Mouse (Mus musculus): Measurements from ENCODE around the gene Cops4. TPM values are rescaled to one million over a fixed set of nuclear protein-coding genes. Genes with fewer than 3 reads are reported as not detected.
A peak's percentile ranks its signal among the peaks of the same experiment; 100 is the strongest.

Cops4 gene
- polyA plus RNA-seq (2015; fragmentation: Nextera tagmentation; extraction: Ambion mirVana), result 171 and 175 TPM in 2 replicates

DNA sequence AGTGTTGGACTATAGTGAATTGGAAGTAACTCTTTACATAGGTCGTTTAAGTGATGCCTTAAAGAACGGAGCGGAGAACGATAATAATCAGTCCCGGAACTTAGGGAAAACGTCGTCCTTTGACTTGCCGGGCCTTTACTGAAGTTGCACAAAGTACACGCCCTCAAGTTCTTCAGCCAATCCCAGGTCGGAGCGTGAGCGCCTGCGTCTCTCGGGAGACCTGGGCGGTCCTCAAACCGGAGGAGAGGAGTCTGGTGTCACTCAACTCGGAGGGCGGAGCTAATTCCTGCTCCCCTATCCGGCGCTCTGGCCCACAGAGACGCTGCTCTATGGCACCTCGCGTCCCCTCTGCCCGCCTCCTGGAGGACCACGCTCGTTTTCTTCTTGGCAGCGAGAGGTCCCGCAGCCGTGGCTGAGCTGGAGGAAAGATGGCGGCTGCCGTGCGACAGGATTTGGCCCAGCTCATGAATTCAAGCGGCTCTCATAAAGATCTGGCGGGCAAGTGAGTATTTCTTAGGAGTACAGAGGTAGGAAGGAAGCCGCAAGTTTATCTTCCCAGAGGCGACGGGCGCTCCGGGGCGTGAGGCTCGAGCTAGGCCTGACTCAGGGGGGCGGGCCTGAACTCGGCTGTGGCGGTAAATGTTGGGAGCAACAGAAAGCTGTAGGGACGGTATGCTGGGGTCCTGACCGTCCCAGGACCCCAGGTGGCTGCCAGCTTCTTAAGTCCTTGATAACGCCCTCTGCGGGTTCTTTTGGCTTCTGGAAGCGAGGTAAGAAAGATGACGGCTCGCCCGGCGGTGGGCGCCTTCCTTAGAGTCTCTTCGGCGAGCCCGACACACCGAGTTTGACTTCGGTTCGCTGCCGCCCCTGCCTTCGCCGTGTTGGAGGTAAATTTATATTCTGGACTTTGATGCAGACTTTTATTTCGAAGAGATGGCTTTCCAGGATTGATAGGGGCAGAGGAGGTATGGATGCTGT is at the start of gene Cops4:
Cops4 (plus strand) TSS at position 261 of the 978 bp plus-strand sequence.
- H3K9ac ChIP-seq, result peak within 1 kb of the TSS; percentile 77
- peaks cover 23% of the 10 kb centered on the region for H3K4me1 ChIP-seq (replicated peaks)
- peak; percentile 100 for ATAC-seq (ENCODE audit: low FRiP score, low read depth)
- no peaks in the 10 kb centered on the region for H3K9me3 ChIP-seq
- peaks cover 2% of the 10 kb centered on the region; the same call in 1 of the 2 replicates for H3K27me3 ChIP-seq
- peak within 1 kb of the TSS; percentile 87 for H3K4me3 ChIP-seq
- H3K36me3 ChIP-seq, result no peaks in the 10 kb centered on the region
- under 1% methylated on average over 64 of the region's 64 CpGs for WGBS
- H3K4me2 ChIP-seq, result peak within 1 kb of the TSS; percentile 90
- H3K27ac ChIP-seq (replicated peaks), result peak within 1 kb of the TSS; percentile 87

DNA sequence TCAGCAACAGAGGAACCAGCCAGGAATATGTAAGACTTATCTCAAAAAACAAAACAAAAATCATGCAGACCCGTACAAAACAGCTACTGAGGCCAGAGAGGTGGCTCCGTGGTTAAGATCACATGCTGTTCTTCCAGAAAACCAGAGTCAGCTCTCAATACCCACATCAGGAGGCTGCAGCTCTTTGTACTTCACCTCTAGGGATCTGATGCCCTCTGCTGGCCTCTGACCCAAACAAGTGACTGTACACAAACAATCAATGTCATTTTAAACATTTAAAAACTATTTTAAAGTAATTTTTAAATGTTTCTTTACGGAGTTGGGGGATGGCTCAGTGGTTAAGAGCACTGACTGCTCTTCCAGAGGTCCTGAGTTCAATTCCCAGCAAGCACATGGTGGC is 41.8 kb upstream of the Cops4 start:
- H3K36me3 ChIP-seq, result peaks cover 3% of the 10 kb centered on the region; the same call in 1 of the 2 replicates
- no peaks in the 10 kb centered on the region for H3K9me3 ChIP-seq
- ATAC-seq (ENCODE audit: low FRiP score, low read depth), result no peak
- H3K4me3 ChIP-seq, result no peak overlapping the region
- H3K4me2 ChIP-seq, result no peak overlapping the region
- H3K9ac ChIP-seq, result no peak overlapping the region
- WGBS, result 87% methylated on average over 3 of the region's 3 CpGs
- H3K27me3 ChIP-seq, result no peaks in the 10 kb centered on the region
- H3K4me1 ChIP-seq (replicated peaks), result no peaks in the 10 kb centered on the region
- no peak overlapping the region for H3K27ac ChIP-seq (replicated peaks)

DNA sequence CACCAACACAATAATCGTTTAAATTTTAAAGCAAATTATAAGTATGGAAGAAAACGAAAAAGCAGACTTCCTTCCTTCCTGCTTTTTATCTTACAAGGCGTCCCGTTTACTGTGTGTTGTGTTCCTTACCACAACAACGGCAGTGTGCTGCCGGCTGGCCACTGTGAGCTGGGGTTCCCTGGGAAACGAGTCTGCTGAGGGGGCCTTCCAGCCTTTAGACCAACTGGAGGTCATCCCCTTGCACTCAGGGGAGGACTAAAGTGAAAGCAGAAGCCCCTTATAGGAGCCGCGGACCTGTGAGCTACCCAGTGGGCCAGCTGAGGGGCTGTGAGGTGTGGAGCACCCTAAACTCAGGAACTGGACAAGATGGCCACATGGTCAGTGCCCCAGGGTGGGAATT is 40.5 kb upstream of the Cops4 start:
- 88% methylated on average over 9 of the region's 9 CpGs for WGBS

DNA sequence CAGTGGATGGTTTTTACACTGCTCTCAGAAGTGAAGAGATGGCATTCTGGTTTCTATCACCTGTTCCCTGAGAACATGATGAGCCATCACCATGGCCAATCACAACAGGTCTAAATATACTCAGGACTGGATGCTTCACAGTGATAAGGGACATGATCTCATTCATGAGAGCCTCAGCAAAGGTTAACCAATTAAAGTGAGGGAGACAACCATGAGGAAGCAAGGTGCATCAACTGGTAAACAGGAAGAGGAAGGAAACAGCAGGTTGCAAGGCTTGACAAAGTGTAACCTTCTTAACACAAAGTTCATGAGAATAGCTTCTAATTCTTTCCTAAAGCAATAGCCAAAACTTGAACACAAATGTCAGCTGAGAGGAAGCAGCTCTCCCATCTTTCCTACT is 34.5 kb upstream of the Cops4 start:
- Histone ChIP-seq H3K9ac (no peak overlapping the region), H3K36me3 (peaks cover 2% of the 10 kb centered on the region; the same call in 1 of the 2 replicates), H3K9me3 (no peaks in the 10 kb centered on the region), H3K27ac (replicated peaks) (no peak overlapping the region), H3K4me3 (no peak overlapping the region), H3K27me3 (no peaks in the 10 kb centered on the region), H3K4me2 (no peak overlapping the region), H3K4me1 (replicated peaks) (no peaks in the 10 kb centered on the region)
- ATAC-seq (ENCODE audit: low FRiP score, low read depth), result no peak

More for the DNA sequence above, 40.5 kb upstream of the Cops4 start:
- no peaks in the 10 kb centered on the region for H3K27me3 ChIP-seq
- H3K27ac ChIP-seq (replicated peaks), result no peak overlapping the region
- H3K4me1 ChIP-seq (replicated peaks), result no peaks in the 10 kb centered on the region
- H3K4me3 ChIP-seq, result no peak overlapping the region
- H3K36me3 ChIP-seq, result peaks cover 3% of the 10 kb centered on the region; the same call in 1 of the 2 replicates
- no peak overlapping the region for H3K9ac ChIP-seq
- H3K9me3 ChIP-seq, result no peaks in the 10 kb centered on the region
- no peak for ATAC-seq (ENCODE audit: low FRiP score, low read depth)
- no peak overlapping the region for H3K4me2 ChIP-seq

DNA sequence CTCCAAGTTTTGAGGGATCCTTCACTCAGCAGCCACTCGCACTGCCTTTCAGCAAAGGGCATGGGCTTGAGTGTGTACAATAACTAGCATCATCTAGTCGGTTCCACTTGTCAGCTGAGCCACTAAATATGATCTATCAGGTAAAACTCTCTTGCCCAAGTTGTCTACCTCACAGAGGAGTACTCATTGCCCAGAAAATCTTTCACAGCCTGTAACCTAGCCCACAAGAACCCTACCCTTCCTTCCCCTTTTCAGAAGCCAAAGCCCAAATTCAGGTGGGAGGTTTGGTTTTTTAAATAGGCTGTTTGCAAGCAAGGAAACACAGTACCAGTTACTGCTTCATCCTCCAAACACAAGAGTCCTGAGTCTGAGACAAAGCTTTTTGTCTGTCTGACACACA is 31.0 kb upstream of the Cops4 start:
- H3K4me3 ChIP-seq, result no peak overlapping the region
- no peaks in the 10 kb centered on the region for H3K9me3 ChIP-seq
- peaks cover 2% of the 10 kb centered on the region; the same call in 1 of the 2 replicates for H3K36me3 ChIP-seq
- ATAC-seq (ENCODE audit: low FRiP score, low read depth), result no peak
- H3K4me1 ChIP-seq (replicated peaks), result no peaks in the 10 kb centered on the region
- 94% methylated on average over 2 of the region's 2 CpGs for WGBS
- H3K27ac ChIP-seq (replicated peaks), result no peak overlapping the region
- no peak overlapping the region for H3K4me2 ChIP-seq
- H3K27me3 ChIP-seq, result no peaks in the 10 kb centered on the region
- no peak overlapping the region for H3K9ac ChIP-seq

DNA sequence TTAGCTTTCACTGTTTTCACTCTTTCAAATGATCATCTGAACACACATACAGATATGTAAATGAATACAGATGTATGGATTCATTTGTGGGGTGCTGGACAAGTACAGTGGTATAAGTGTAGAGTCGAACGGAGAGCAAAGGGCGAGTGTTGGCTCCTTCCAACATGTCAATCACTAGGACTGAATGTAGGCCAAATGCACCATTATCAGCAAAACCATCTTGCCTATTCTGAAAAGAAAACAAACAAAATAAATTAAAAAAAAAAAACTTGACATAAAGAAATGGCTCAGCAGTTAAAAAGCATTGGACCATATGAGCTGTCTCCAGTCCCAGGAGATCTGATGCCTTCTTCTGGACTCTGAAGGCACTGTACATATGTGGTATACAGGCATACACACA is 29.9 kb upstream of the Cops4 start:
- Histone ChIP-seq H3K9me3 (no peaks in the 10 kb centered on the region), H3K9ac (no peak overlapping the region), H3K27ac (replicated peaks) (no peak overlapping the region), H3K4me3 (no peak overlapping the region), H3K4me2 (no peak overlapping the region), H3K36me3 (peaks cover 2% of the 10 kb centered on the region; the same call in 1 of the 2 replicates), H3K27me3 (no peaks in the 10 kb centered on the region), H3K4me1 (replicated peaks) (no peaks in the 10 kb centered on the region)
- no peak for ATAC-seq (ENCODE audit: low FRiP score, low read depth)
- 89% methylated on average over 3 of the region's 3 CpGs for WGBS

DNA sequence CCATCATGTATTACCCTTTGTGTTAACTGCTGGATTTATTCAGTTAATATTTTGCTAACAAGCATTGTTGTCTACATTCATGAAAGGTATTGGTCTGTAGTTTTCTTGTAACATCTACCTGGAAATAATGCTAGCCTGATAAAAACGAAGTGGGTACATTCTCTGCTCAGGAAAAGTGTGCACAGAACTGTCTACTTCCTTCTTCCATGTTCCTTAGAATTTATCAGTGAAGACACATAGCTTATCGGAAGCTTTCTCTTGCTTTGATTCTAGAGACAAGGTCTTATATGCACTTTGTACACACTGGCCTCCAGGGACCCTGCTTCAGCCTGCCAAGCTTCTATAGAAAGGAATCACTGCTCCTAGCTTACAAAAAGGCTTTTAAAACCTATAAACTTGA is 28.8 kb upstream of the Cops4 start:
- Histone ChIP-seq H3K4me1 (replicated peaks) (no peaks in the 10 kb centered on the region), H3K4me3 (no peak overlapping the region), H3K27ac (replicated peaks) (no peak overlapping the region), H3K27me3 (no peaks in the 10 kb centered on the region), H3K9me3 (no peaks in the 10 kb centered on the region), H3K36me3 (peaks cover 2% of the 10 kb centered on the region; the same call in 1 of the 2 replicates), H3K4me2 (no peak overlapping the region), H3K9ac (no peak overlapping the region)
- ATAC-seq (ENCODE audit: low FRiP score, low read depth), result no peak
- WGBS, result 94% methylated on average over 2 of the region's 2 CpGs

DNA sequence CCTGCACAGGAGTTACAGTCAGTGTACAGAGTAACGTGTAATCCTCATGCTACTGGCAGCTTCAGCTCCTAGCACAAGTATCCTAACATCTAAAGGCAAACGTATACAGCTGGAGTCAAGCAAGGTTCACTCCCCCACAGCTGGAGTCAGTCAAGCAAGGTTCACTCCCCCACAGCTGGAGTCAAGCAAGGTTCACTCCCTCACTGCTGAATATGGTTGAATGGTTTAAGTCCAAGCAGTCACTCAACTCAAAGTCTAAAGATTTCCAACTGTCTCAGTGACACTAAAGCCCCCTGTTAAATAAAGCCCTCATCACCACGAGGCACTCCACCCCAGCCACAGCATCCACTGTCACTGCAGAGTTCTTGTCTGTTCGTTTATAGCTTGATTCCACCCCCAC is 26.4 kb upstream of the Cops4 start:
- Histone ChIP-seq H3K27me3 (no peaks in the 10 kb centered on the region), H3K4me1 (replicated peaks) (peaks cover 1% of the 10 kb centered on the region; the same call in 1 of the 2 replicates), H3K4me3 (no peak overlapping the region), H3K9me3 (no peaks in the 10 kb centered on the region), H3K4me2 (no peak overlapping the region), H3K36me3 (no peaks in the 10 kb centered on the region), H3K9ac (no peak overlapping the region), H3K27ac (replicated peaks) (no peak overlapping the region)
- WGBS, result 55% methylated on average over 4 of the region's 4 CpGs
- no peak for ATAC-seq (ENCODE audit: low FRiP score, low read depth)

DNA sequence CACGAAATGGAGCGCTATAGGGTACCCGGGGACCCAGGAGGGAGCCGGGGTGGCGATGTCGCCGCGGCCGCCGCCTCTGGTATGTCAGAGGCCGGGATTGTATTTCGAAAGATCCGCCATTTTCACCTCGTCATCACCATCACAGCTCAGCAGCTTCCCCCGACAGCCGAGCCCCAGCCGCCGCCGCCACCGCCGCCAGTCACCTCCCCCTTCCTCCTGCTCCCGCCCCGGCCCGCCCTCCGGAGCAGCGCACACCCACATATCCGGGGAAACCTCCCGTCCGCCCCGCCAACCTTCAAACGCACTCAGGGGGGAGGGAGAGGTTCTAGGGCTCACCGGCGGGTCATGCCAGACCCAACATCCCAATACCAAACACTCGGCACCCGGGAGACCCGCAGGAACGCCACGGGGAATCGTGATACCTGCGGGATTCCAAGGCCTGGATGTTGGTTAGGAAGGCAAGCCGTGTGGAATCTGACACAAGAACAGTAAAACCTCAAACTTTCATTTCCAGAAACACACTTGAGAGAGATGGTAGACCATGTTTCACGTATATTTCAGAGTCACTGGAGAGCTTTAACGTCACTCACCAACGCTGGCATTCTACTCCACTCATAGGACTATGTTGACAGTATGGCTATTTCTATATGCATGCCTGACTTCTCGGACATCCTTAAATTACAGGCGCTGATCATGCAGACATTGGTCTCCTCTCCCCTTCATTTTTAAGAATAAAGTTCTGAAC is 19.5 kb upstream of the Cops4 start:
- Histone ChIP-seq H3K9ac (peak overlapping the region; percentile 62), H3K4me2 (peak overlapping the region; percentile 93), H3K27ac (replicated peaks) (peak overlapping the region; percentile 47), H3K36me3 (no peaks in the 10 kb centered on the region), H3K9me3 (no peaks in the 10 kb centered on the region), H3K4me1 (replicated peaks) (peaks cover 27% of the 10 kb centered on the region), H3K4me3 (peak overlapping the region; percentile 80), H3K27me3 (no peaks in the 10 kb centered on the region)
- under 1% methylated on average over 46 of the region's 46 CpGs for WGBS
- peak; percentile 62 for ATAC-seq (ENCODE audit: low FRiP score, low read depth)

DNA sequence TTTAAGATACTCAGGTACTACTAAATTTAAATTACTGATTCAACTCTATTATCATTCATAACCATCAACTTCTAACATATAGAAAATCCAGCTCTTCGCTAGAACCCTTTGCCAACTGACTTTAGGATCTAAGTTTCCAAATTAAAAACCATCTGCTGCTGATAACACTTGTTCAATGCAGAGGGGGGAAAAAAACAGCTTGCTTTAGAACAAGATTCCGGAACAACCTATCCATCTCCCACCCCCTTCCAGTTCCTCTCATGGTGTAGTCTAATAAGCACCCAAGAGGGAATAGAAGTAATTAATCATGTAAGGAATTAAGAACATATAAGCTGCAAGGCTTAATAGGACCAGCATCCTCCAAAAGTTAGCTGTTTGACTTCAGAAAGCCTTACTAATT is 18.9 kb upstream of the Cops4 start:
- Histone ChIP-seq H3K9me3 (no peaks in the 10 kb centered on the region), H3K36me3 (no peaks in the 10 kb centered on the region), H3K4me3 (peak overlapping the region; percentile 80), H3K27ac (replicated peaks) (no peak overlapping the region), H3K9ac (peak overlapping the region; percentile 60; the same call in 1 of the 2 replicates), H3K27me3 (no peaks in the 10 kb centered on the region), H3K4me1 (replicated peaks) (peaks cover 27% of the 10 kb centered on the region), H3K4me2 (peak overlapping the region; percentile 93)
- WGBS, result 15% methylated on average over 2 of the region's 2 CpGs
- no peak for ATAC-seq (ENCODE audit: low FRiP score, low read depth)

DNA sequence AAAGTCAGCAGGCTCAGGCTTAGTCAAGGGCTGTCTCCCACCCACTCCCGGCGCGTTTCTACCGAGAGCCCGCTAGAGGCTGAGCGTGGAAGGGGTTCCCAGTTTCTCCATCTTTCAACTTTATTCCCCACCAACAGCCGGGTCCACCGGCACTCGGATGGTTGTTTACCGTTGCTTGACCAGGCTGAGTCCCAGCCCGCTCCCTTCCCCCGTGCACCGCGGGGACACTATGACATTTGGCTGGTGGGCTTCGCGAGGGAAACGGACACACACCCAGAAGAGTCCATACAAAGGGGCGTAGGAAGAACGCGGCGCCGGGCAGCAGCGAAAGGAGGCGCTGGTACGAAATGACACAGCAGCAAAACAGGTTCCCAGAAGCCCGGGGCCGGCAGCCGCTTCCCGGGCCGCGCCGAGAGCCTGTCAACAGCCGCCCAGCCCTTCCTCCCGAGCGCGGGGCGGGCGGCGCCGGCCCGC is 18.2 kb upstream of the Cops4 start:
- no peaks in the 10 kb centered on the region for H3K36me3 ChIP-seq
- peak overlapping the region; percentile 80 for H3K4me3 ChIP-seq
- peak overlapping the region; percentile 64 for H3K27ac ChIP-seq (replicated peaks)
- ATAC-seq (ENCODE audit: low FRiP score, low read depth), result peak; percentile 16
- H3K4me2 ChIP-seq, result peak overlapping the region; percentile 93
- H3K9ac ChIP-seq, result peak overlapping the region; percentile 60
- H3K27me3 ChIP-seq, result no peaks in the 10 kb centered on the region
- no peaks in the 10 kb centered on the region for H3K9me3 ChIP-seq
- H3K4me1 ChIP-seq (replicated peaks), result peaks cover 27% of the 10 kb centered on the region
- under 1% methylated on average over 25 of the region's 41 CpGs for WGBS
